Mouse (Mus musculus) kidney, adult 11 months (tissue): ENCODE results near the gene Pax8.

Source experiments
- DNase-seq: peaks from one replicate; pipeline ENCODE4 v3.0.0; 2022

The Pax8 gene

DNA sequence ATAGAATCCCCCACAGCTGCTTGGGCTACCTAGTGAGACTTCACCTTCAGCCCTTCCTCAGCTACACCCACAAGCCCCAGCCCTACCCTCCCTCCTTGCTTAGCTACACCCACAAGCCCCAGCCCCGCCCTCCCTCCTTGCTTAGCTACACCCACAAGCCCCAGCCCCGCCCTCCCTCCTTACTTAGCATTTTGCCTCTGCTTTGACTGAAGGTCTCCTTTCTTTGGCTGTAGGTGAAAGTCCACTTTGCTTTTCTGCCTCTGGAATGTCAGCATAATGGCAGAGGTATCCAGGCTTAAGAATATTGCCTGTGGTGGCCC lies 14.6 kb downstream of the Pax8 start:
- peak; percentile 70 for DNase-seq

DNA sequence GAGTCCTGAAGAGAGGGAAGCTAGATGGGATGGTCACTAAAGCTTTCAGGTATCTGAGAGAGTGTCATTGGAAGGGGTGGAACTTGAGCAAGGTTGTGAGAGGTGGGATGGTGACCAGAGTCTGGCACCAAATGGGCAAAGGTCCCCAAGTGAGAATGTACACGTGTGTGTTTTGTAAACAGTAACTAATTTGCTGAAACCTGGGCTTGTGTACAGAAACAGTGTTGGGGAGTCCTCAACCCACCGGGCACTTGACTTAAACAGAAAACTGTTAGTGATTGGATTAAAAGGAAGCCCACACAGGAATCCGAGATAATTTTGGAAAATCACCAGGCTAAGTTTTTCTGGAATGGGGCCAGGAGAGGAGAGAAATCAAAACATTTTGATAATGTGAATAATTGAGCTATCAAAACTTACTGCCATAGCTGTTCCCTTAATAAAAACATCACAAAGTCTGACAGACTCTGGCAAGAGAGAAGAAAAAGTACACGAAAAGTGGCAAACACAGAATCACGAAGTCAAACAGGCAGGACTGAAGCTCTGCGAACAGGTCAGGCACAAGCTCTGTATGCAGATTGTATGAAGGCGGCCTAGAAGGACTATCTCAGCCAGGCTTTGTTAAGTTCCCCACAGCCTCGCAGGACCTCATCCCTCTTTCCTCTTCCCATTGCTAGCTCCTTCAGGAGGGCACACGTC lies 15.1 kb downstream of the Pax8 start:
- peak; percentile 68 for DNase-seq

DNA sequence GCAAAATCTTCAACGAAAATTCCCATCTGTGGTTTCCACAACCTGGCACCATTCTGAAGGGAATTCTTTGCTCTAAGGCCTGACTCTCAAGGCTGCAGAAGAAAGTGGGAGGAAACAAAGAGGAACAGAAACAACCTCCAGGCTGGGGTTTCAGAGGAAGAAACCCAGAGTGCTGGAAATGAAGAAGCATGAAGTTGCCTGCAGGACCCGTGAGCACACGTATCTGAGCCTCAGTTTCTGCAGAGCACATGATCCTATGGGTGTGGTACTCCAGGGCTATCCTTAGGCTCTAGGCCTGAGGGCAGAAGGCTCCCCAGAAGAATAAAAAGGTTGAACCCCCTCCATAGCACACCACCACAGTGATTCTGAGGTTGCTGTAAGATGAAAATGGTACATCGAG lies 18.6 kb downstream of the Pax8 start:
- DNase-seq, result no peak

DNA sequence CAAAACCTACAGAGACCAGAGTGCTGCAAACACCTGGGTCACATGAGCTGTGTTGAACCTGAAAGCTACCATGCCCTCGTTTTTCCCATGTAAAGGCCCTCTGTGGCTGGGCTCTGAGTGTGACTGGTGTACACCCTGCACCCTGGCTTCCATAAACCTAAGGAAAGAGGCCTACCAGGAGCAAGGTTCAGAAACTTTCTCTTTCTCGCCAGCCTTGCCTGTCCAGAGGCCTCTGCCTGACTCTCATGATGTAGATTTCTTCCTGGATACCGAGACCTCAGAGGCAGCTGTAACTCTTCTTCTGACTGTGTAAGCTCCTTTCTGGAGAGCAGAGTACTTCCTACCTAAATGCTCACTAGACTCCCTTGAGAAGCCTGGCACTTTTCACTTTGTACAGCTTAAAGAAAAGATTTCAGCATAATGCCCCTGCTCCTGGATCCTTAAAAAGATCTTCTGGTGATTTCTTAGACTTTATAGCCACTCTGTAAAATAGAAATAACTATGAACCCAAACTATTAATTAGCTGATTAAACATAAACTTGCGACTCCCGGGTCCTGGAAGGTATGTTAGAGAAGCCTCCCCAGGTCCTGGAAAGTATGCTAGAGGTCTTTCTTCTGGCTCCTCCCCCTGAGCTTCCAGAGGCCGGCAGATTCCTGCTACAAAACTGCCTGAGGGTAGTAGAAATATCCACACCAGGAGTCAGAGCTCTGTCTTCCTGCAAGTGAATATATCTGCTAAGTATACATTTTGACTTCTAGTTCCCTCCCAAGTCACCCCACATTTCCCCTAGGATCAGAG lies 20.1 kb downstream of the Pax8 start:
- DNase-seq, result peak; percentile 65

DNA sequence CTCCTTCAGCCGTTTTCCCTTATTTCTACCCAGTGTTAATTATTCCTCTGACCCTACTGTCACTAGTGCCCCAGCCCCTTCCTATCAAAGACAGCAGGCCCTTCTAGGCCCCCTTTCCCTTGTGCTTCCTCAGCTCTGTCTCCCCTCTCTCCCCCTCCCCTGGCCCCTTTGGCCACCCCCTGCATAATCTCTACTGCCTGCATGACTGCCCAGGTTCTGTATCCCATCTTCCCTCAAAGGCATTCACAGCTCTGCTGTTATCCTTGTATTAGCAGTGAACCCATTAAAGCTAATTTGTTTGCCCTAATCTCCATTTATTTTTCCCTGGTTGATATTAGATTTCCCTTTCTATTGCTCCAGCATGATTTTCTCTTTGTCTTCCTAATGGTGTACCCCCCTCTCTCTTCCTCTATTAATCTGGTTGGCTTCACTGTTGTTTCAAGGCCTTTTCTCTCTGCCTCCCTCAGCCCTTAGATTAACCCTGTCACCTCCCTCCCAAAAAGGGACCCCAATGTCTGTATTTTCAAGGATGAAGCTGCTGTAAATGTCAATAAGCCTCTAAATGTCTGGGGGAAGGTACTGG lies 20.9 kb downstream of the Pax8 start:
- DNase-seq, result no peak

DNA sequence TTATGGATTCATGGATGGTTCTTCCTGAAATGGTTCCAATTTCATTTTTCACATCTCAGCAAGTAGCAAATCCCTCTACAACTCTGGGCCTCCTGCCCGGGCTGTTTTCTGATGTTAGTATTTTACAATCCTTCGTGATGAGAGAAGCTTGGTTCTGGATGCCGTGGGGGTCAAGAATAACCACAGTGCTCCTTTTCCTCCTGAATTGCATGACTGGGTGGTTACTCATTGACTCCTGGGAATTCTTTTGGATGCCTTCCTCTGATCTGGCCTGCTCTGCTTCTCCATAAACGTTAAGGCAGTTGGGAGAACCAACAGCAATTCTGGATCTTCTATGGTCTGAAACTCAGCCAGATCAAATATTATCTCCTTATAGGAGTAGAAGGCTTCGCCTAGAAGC lies 22.2 kb downstream of the Pax8 start:
- DNase-seq, result peak; percentile 84

DNA sequence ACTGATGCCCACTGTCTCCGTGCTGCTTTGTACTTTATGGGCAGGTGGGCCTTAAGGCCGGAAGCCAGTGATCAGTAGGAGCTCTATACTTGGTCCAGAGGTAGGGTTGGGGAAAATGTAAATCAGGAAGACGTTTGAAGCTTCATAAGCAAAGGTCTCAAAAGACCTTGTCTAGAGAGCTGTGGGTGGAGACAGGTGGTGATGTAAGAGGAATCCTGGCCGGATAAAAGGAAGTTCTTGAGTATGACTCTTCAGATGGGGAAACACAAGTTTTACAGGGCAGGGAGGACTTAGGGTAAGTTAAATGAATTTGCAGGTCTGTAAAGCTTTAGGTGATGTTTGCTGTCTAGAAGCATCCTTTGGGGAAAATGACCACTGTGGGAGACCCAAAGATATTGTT lies 26.3 kb downstream of the Pax8 start:
- no peak for DNase-seq

DNA sequence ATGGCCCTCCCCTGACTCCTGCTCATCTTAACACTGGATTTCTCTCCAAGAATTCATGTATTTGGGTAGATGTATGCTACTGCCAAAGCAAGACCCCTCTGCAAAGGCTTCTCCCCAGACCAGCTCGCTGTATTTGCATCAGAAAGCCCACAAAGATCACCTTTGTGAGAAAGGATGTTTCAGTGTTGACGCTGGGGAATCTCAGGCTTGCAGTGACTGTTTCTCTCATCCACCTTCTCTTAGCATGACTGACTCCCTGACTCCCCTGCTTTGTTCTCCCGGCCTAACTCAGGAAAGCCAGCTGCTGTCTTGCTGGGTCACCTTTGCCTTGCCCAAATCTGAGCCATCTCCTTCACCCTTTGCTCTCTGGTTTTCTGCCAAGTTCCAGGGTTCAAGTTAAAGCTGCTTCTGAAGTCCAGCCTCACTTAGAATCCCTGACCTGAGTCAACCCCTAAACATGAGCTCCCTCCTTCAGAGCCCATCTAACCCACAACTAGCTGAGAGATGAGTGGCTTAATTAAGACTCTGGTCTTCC lies 32.1 kb downstream of the Pax8 start:
- peak; percentile 64 for DNase-seq

DNA sequence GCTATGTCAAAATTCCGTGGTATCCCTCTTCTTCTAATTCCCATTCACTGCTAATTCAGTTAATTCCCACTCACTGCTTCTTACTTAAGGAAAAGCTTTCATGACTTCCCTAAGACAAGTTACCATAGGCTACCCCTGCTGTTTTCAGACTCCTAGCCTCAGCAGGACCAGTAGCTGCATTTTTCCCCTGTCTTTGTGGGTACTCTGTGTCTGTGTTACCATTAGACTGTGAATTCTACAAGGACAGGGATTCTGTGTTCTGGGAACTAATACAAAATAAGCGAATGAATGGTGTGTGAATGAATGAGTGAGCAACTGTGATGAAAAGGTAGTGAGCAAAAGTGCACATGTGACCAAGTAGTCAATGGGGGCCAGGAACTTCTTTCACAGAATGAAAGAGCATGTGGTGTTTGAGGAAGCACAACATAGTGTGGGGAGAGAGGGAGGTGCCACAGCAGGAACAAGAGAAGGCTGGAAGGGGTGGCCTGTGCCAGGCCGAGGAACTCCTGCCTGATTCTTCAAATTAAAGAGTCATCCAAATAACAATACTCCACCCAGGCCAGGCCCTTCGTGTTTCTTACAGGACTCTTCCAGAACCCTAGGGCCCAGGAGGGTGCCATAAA lies 33.0 kb downstream of the Pax8 start:
- DNase-seq, result no peak

DNA sequence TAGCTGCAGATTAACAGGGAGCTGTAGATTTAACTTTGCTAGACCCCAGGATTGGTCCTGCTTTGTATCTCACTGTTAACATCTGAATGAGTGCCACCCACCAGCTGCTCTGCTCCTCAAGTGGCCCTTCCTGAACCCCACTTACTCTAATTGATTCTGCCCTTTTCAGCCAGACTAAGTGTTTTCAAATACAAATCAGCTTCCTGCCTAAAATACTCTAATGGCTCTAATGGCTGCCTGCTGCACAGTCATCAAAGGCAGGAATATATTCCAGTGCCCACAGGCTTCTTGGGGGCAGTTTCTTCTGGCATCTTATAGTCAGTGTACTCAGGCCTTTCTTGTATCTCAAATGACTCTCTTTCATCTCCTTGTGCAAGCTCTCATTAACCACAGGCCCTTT lies 33.5 kb downstream of the Pax8 start:
- DNase-seq, result no peak

DNA sequence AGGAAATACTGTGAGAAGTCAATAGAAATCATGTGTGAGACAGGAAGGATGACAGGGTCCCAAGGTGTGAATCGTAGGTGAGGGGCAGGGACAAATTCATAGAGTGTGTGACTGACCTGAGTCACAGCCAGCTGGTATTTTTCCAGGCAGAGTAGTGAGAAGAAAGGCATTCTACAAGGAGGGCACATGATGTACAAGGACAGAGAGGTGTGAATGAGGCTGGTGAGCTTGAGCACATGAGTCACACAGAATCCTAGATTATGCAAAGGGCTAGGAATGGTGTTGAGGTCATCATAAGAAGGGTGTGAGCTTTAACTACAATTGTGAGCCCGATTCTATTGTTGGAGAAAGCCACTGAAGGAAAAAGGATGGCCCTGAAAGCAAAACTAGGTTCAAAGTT lies 35.3 kb downstream of the Pax8 start:
- no peak for DNase-seq

DNA sequence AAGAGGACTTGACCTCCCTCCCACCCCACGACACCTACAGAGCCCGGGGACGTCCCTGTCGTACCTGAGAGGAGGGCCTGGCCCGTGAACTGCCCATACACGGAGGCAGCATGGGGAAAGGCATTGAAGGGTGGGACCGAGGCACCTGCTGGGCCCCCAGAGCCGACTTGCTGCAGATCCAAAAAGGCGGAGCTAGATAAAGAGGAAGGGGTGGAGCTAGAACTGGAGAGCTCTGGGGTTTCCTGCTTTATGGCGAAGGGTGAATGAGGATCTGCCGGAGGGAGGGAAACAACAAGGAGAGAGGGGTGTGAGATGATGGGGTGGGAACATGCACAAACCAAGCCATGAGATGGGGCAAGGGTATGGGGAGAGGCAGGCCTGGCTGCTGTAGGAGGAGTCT lies 39.7 kb downstream of the Pax8 start:
- DNase-seq, result no peak

DNA sequence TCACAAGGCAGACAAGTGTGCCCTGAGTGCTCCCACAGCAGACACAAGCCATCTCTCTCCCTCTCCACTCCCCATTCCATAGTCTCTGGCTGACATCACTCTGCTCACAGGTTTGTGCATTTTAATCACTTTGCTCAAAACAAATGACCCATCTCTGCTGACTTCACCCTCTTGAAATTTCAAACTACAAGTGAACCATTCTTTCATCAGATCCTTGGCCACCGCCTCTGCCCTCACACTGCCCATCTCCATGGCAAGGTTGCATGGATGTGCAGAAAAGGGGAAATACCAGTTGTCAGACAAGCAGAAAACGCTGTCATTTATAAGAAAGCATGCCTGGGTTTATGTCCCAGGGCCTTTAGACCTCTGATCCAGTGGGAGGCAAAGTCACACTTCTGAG lies 40.7 kb downstream of the Pax8 start:
- DNase-seq, result no peak

DNA sequence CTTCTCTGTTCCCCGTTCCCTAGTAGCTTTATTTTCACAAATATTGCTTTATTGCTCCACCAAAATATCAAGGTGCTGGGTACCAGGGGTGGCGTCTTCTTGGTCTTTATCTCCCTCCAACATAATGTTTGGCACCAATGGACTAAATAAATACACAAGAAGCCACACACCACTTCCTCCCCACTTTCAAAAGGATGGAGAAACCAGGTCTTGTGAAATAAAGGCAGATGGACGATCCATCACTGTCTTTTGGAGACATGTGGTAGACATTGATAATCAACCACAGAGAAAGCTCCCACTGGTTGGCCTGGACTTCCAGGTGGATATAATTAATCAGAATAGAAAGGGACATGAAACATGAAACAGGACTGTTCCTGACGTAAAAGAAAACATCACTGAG lies 45.6 kb downstream of the Pax8 start:
- no peak for DNase-seq

DNA sequence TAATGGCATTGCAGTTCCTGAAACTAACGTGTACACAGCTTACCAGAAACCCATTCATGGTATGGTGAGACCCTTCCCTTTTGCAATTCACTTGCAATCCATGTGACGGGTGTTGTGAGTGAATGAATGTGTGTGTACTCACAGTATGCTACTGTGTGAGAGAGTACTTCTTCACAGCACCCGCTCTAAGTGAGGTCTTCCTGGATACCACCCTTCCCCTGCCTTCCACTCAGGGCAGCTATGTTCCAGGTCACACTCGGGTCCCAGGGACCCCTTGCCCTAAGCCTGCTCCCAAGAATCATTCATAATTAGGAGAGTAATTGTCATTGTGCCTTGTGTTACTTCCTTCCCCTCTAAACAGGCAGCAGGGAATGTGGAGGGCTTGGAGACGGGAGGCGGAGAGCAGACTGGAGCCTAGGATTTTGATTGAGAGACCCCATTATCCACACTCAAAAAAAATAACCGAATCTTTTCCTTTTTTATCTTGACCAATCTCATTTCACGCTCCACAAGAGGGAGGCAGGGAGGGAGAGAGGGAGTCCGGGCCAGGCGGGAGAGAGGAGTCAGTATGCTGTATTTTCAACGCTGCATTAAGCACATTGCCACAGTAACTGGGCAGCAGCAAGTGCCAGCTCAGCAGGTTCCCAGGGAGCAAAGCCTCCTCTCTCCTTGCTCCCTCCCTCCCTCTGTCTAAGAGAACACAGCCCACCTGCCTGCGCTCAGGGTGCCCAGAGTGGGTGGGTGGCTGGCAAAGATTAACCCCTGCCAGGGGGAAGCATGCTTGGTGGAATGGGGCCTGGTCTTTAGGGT lies 47.3 kb downstream of the Pax8 start:
- DNase-seq, result peak; percentile 72

DNA sequence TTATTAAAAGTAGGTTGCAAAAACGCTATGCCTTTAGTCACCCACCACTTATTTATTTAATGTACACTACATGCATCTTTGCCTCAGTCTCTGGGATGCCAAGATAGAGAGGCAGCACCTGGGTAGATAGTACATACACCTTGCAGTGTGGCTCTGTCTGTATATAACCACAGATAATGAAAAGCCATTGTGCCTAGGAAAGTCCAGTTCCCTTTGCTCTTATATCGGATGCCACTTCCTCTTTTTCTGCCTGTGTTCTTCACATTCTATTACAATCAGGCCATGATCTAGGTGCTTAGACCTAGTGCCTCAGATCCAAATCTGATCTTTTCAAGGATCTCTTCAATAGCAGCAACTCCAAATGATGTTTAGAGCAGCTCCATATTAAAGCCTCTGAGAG lies 49.8 kb downstream of the Pax8 start:
- no peak for DNase-seq

DNA sequence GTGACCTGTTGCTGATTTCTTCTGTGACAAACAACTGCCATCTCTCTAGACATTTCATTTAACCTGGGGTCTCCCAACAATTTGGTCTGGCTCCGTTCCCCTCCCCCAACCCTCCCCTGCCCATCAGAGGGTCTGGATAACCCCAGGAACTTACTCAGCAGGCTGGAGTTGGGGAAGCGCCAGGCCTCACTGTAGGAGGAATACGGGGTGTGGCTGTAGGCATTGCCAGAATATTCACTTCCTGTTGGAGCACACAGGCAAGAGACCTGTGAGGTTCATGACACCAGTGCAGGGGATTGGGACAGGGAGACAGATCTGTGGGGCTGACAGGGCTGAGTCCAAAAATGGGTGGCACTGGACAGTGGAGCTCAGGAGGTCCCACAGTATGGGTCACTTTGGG lies 52.6 kb downstream of the Pax8 start:
- DNase-seq, result no peak

DNA sequence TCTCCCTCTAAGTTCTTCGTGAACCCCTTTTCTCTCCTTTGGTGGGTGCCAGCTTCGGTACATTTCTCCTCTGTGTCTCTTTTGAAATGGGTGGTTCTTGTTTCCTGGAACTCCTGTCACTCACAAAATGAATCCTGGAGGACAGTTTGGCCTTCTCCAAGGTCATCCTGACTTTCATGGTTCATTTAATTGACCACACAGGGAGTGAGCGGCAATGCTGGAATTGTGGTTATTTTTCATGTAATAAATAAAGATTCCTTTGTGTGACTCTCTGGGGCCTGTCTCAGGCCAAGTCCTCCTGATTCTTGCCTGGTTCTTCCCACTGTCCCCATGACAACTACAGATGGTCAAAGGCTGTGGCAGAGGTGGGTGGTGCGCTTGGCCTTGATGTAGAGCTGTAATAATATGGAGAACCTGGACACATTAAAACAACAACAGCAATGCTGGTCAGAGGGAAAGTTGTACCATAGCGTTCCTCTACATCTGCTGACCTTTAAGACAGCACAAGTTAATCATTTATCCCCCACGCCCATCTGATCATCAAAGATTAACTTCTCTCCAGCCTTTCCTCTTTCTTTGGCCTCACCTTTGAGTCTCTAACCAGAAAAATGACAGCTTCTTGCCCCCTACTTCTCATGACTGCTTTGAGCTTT lies 54.1 kb downstream of the Pax8 start:
- peak; percentile 79 for DNase-seq

DNA sequence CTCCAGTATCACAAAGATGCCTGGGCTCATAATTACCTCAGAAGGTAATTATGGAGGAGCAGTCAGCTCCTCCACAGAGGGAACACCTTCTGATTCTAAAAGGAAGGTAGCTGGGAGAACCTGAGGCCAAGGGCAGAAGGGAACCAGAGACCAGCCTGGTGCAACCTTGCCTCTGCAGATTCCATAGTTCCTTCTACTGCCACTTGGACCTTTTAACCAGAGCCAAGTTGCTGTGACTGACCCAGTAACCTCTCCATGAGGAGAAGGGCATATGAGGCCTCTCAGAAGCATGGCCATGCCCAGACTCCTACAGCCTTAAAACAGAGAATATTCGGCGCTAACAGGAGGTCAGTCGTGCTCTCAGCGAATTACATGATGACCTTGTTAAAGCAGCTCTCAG lies 57.8 kb downstream of the Pax8 start:
- no peak for DNase-seq

DNA sequence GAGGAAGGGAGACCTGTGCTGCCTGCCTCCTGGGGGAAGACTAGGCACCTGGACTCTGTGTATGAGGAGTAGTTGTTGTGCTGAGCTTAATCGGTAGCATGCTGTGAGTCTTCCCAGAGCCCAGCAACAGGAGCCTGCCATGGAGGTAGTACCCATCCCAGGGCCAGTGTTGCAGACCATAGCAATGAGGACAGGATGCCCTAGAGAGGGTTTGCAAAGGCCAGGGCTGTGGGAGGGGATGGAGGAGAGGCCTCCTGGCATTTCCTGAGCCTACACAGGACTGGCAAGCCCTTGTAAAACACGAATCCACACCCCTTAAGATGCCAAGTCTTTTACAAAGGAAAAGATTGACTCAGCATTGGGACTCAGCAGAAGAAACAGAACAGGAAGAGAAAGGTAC lies 58.3 kb downstream of the Pax8 start:
- no peak for DNase-seq

DNA sequence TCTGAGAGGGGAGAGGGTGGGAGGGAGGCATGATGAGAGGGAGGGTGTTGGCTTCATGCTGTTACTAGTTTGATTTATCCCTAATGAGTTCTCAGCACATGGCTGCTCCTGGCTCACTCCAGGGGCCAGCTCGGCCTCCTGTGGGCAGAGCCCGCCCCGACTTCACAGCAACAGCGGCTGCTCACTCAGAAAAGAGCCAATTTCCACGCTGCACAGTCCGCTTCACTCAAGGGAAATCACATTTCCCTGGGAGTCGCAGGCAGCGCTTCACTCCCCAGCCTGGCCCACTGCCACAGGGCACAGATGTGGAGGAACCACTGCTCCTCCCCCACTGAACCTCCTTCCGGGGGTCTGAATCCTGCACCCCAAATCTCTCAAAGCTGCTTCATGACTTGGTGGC lies 58.7 kb downstream of the Pax8 start:
- DNase-seq, result peak; percentile 56

DNA sequence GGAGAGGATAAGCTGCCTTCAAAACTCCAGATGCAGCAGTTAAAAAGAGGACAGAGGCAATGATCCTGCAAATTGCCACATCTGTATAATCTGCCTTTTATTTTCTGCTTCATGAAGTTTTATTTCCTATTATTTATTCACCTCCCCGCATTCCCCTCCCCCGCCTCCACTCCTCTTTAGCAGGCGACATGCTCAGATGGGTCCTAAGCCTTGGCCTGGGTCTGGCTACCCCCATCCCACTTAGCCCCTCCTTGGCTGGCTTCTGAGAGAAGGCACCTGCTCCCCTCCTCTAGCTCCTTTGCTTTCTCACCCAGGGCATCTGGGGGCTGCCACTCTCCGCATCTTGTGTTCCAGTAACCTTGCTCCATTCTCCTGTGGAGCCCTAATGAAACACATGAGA lies 61.7 kb downstream of the Pax8 start:
- no peak for DNase-seq
